Mouse (Mus musculus) ES-Bruce4 (cell line): ENCODE measurements around the gene Satb1. TPM values are rescaled to one million over a fixed set of nuclear protein-coding genes. Genes with fewer than 3 reads are reported as not detected.

ENCODE experiments used
- H3K27ac ChIP-seq: 2 replicates; pipeline ENCODE4 v1.5.1; 2012; ENCODE audit warnings: low read length, inconsistent platforms; ENCODE audit not compliant: insufficient read depth
- H3K27me3 ChIP-seq: 2 replicates; pipeline ENCODE4 v1.6.1; 2012; ENCODE audit warnings: mild to moderate bottlenecking, low read length, inconsistent platforms; ENCODE audit not compliant: control insufficient read depth, poor library complexity, insufficient read depth, severe bottlenecking
- H3K36me3 ChIP-seq: 2 replicates; pipeline ENCODE4 v1.6.1; 2012; ENCODE audit warnings: inconsistent platforms, mild to moderate bottlenecking, low read length, moderate library complexity; ENCODE audit not compliant: control insufficient read depth, poor library complexity, insufficient read depth, severe bottlenecking
- H3K4me1 ChIP-seq: one replicate; pipeline ENCODE4 v1.8.1; 2011; ENCODE audit warnings: low read length; ENCODE audit not compliant: control insufficient read depth, insufficient read depth
- H3K4me3 ChIP-seq: 2 replicates; pipeline ENCODE4 v1.5.1; 2011; ENCODE audit warnings: low read depth, mild to moderate bottlenecking, low read length
- H3K9ac ChIP-seq: 2 replicates; pipeline ENCODE4 v1.6.1; 2012; ENCODE audit warnings: low read depth, mild to moderate bottlenecking, inconsistent platforms; ENCODE audit not compliant: poor library complexity, severe bottlenecking
- H3K9me3 ChIP-seq: replicated peaks from 2 replicates; pipeline ENCODE4 v1.6.1; 2012; ENCODE audit warnings: mild to moderate bottlenecking, low read length, inconsistent platforms; ENCODE audit not compliant: control insufficient read depth, poor library complexity, insufficient read depth, severe bottlenecking
- CTCF ChIP-seq: IDR thresholded peaks from one replicate; pipeline ENCODE4 v1.8.1; 2011; ENCODE audit warnings: low read depth, low read length
- EP300 ChIP-seq: IDR thresholded peaks from 2 replicates; pipeline ENCODE4 v1.6.1; 2011; ENCODE audit warnings: low read depth, low read length; ENCODE audit not compliant: insufficient read depth
- POLR2A ChIP-seq: IDR thresholded peaks from one replicate; pipeline ENCODE4 v1.8.1; 2011; ENCODE audit warnings: low read length; ENCODE audit not compliant: insufficient read depth
- polyA plus RNA-seq: library from polyadenylated mRNA; stranded (reverse); fragments of >200 nt; gene quantifications from 2 replicates; pipeline ENCODE4 v1.2.4, GENCODE M21; 2011; ENCODE audit warnings: low read depth; ENCODE audit not compliant: missing spikeins, insufficient read depth, insufficient read length

Gene Satb1
- polyA plus RNA-seq, 1 experiment: 13.4 TPM

DNA sequence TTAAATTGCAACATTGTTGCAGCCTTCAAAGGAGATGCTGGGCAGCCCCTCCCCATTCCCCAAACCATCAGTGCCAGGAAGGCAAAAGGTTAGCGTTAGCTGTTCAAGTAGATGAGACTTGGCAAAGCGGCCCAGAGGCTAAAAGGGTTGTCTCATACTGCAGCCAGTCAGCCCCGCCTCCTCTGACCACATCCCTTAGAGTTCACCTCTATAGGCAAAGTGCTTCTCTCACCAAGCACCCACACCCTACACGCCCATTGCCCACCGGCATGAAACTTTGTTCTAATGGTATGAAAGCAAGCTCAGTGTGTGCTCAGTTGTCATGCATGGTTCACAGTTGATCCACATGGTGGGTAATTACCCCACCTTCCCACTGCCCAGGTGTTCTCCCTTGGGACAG is 43.4 kb upstream of the Satb1 start:
- Histone ChIP-seq H3K4me1 (peaks cover 1% of the 10 kb centered on the region), H3K27ac (no peak overlapping the region), H3K9me3 (peaks cover 4% of the 10 kb centered on the region; the same call in 1 of the 2 replicates), H3K9ac (no peak overlapping the region), H3K36me3 (no peaks in the 10 kb centered on the region), H3K4me3 (no peak overlapping the region), H3K27me3 (no peaks in the 10 kb centered on the region)
- TF ChIP-seq EP300 (no peak), POLR2A (no peak), CTCF (no peak)

DNA sequence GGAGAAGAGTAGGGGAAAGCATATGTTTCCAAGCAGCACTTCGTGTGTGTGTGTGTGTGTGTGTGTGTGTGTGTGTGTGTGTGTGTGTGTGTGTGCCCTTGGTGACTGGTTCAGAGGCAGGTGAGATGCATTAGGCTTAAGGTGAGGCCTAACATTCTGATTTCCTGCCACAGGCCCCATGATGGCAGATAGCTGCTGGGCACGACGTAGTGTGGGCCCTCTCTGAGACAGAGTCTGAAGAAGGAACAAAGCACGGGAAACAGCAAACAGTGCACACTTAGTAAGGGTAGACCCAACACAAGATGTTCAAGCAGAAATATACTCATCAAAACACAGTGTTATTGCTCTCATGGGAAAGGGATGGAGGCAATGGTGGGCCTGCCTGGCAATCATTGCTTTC is 24.5 kb upstream of the Satb1 start:
- Histone ChIP-seq H3K27me3 (no peaks in the 10 kb centered on the region), H3K27ac (no peak overlapping the region), H3K4me1 (no peaks in the 10 kb centered on the region), H3K4me3 (no peak overlapping the region), H3K9me3 (no peaks in the 10 kb centered on the region; the same call in 1 of the 2 replicates), H3K9ac (no peak overlapping the region), H3K36me3 (no peaks in the 10 kb centered on the region)
- TF ChIP-seq POLR2A (no peak), EP300 (no peak), CTCF (no peak)

DNA sequence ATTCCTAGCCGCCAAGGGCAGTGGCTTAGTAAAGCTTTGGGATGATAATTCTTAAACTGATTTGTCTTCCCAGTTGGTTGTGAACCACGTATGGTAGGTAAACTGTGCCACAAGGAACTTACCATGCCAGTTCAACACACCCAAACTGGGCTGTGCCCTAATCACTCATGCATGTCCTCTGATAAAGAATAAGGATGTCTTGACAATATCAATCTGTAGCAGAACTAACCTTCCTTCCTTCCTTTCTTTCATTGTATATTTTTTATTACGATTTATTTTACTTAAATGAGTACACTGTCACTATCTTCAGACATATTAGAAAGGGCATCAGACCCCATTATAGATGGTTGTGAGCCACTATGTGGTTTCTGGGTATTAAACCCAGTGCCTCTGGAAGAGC is 23.2 kb upstream of the Satb1 start:
- H3K36me3 ChIP-seq: no peaks in the 10 kb centered on the region
- H3K9ac ChIP-seq: no peak overlapping the region
- H3K9me3 ChIP-seq: no peaks in the 10 kb centered on the region; the same call in 1 of the 2 replicates
- no peak overlapping the region for H3K27ac ChIP-seq
- H3K4me3 ChIP-seq: no peak overlapping the region
- TF ChIP-seq POLR2A: no peak
- no peak for TF ChIP-seq CTCF
- TF ChIP-seq EP300: no peak
- no peaks in the 10 kb centered on the region for H3K27me3 ChIP-seq
- no peaks in the 10 kb centered on the region for H3K4me1 ChIP-seq

DNA sequence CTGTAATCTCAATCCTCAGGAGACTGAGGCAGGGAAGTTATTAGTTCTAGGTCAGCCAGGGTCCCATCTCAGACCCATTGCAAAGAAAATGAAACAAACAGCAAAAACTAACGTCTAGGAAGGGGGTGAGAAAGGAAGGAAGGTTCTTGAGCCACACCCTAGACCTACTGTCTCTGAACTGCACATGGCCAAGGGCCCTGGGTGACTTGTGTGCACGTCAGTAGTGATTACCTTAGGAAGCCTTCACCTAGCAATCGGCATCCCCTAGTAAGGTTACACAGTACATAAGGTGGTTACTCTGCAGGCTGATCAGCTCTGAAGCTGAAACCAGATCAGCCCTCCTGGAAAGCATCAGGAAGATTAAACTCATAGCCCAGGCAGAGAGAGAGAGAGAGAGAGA is 22.2 kb upstream of the Satb1 start:
- H3K27me3 ChIP-seq: no peaks in the 10 kb centered on the region
- no peaks in the 10 kb centered on the region for H3K4me1 ChIP-seq
- no peaks in the 10 kb centered on the region for H3K36me3 ChIP-seq
- no peak overlapping the region for H3K27ac ChIP-seq
- H3K9me3 ChIP-seq: no peaks in the 10 kb centered on the region
- H3K9ac ChIP-seq: no peak overlapping the region
- H3K4me3 ChIP-seq: no peak overlapping the region
- TF ChIP-seq POLR2A: no peak
- no peak for TF ChIP-seq EP300
- no peak for TF ChIP-seq CTCF

DNA sequence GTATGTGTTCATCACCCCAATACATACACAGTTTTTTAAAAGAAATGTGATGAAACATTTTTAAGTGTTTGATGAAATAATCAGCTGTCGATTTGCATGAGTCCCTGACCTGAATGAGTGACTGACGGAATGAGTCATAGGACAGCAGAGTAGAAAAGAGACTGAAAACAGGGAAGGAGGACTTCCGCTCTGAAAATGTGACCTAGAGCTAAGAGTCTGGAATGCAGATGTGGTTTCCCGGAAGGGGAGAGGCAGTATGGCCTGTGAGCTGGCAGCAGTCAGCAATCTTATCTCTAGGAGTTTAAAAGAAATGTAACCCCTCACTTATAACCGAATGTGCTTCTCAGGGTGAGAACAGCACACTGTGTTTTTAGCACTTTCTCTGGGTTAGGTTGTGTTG is 20.9 kb upstream of the Satb1 start:
- Histone ChIP-seq H3K4me1 (no peaks in the 10 kb centered on the region), H3K36me3 (no peaks in the 10 kb centered on the region)
- TF ChIP-seq POLR2A: no peak
- TF ChIP-seq EP300: no peak
- TF ChIP-seq CTCF: no peak

DNA sequence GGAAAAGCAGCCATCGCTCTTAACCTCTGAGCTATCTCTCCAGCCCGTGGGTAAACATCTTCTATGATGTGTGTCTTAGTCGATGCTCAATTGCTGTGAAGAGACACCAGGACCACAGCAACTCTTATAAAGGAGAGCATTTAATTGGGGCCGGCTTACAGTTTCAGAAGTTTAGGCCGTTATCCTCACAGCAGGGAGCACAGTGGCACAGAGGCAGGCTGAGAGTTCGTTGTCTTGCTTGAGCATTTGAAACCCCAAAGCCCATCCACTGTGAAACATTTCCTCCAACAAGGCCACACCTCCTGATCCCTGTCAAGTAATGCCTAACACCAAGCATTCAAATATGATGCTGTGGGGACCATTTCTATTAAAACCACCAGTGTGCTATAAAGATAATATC is 7.5 kb upstream of the Satb1 start:
- Histone ChIP-seq H3K4me1 (peaks cover 5% of the 10 kb centered on the region), H3K27me3 (no peaks in the 10 kb centered on the region), H3K4me3 (no peak overlapping the region), H3K9me3 (no peaks in the 10 kb centered on the region), H3K9ac (no peak overlapping the region), H3K36me3 (no peaks in the 10 kb centered on the region), H3K27ac (no peak overlapping the region)
- TF ChIP-seq POLR2A: no peak
- no peak for TF ChIP-seq EP300
- TF ChIP-seq CTCF: no peak

More for the DNA sequence above, 20.9 kb upstream of the Satb1 start:
- Histone ChIP-seq H3K9ac (no peak overlapping the region), H3K27ac (no peak overlapping the region), H3K27me3 (no peaks in the 10 kb centered on the region), H3K4me3 (no peak overlapping the region), H3K9me3 (no peaks in the 10 kb centered on the region)
